Mouse (Mus musculus) spleen, postnatal 0 days (tissue): ENCODE data around the gene Ier5. TPM values are rescaled to one million over a fixed set of nuclear protein-coding genes. Genes with fewer than 3 reads are reported as not detected.

Source experiments
- polyA plus RNA-seq: library from polyadenylated mRNA; unstranded; fragments of >200 nt; fragmentation: Nextera tagmentation; extraction: Ambion mirVana; gene quantifications from 2 replicates; pipeline ENCODE4 v1.2.1, GENCODE M21; 2015

The Ier5 gene
- polyA plus RNA-seq, result 6.3 and 6.5 TPM in 2 replicates

DNA sequence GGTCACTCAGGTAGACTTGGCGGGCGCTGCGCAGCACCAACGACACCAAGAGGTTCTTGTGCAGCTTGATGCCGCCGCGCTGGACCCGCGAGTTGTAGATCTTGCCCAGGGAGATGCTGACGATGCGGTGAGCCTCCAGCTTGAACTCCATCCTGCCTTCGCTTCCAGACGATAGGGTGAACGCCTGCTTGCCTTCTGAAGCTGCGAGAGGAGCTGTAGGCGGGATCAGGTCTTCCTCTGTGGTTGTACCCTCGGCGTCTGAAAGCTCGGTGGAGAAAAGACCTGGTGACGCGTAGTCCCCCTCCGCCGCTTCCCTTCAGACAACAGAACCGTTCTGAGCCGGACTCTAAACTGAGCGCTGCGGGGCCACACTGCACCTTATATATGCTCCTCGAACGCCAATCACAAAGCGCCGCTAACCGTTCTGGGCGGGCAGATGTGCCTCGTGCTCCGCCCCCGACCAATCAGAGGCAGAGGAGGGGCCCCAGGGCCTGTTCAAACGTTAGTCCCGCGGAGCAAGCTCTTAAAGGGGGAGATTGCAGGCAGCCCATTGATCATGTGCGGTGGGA, at the start of gene Ier5:
TSS of gene Ier5 (minus strand) at position 357 of the 569 bp plus-strand sequence.

DNA sequence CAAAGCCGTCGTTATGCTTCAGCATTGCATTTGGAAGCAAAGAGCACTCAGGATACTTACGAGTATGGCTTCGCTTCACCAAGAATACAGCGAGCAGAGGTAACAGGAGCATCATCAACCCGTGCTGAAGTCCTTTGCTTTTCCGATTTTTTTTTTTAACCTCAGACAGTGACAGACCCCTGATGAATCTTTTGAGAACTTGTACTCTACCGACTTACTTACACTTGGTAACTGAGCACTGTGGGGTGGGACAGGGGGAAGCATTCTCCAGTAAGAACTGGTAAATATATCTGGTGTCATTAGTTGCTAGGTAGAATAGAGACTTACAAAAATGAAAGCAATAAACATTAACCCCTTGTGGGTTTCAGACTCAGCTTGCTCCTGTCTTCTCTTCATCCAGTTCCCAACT, 47.1 kb upstream of the Ier5 start, which contains the start of gene Mr1:
TSS of gene Mr1 (minus strand) at position 243 of the 409 bp plus-strand sequence.

Other genes with a start within 250 kb of the Ier5 start
- gene Cacna1e, start 215.1 kb downstream of the Ier5 start, polyA plus RNA-seq, result 0.94 and 0.97 TPM in 2 replicates
- 2.1 and 3.1 TPM in 2 replicates for gene Mr1, start 47.2 kb upstream of the Ier5 start, polyA plus RNA-seq
- 16.5 and 20.2 TPM in 2 replicates for gene Stx6, start 59.1 kb upstream of the Ier5 start, polyA plus RNA-seq
- 1.3 and 1.7 TPM in 2 replicates for gene BC034090, start 144.8 kb upstream of the Ier5 start, polyA plus RNA-seq